Mouse (Mus musculus) neural tube, embryonic 13.5 days (tissue): ENCODE measurements around the gene Pde10a. TPM values are rescaled to one million over a fixed set of nuclear protein-coding genes. Genes with fewer than 3 reads are reported as not detected.
A peak's percentile ranks its signal among the peaks of the same experiment; 100 is the strongest.

Experiments
- ATAC-seq: fragments of 200-750 bp; cut with Nextera tagmentation; 2 replicates; pipeline ENCODE4 v1.8.0; 2017; ENCODE audit warnings: low read depth, mild to moderate bottlenecking, moderate TSS enrichment, moderate library complexity
- H3K27ac ChIP-seq: fragments of 300-500 bp; sonication (generic); replicated peaks from 2 replicates; pipeline ENCODE4 v1.5.1; 2015; ENCODE audit warnings: moderate library complexity, mild to moderate bottlenecking, inconsistent platforms
- H3K27me3 ChIP-seq: fragments of 300-500 bp; sonication (generic); 2 replicates; pipeline ENCODE4 v1.6.1; 2015; ENCODE audit warnings: mild to moderate bottlenecking, inconsistent platforms
- H3K36me3 ChIP-seq: fragments of 300-500 bp; sonication (generic); 2 replicates; pipeline ENCODE4 v1.6.1; 2015; ENCODE audit warnings: mild to moderate bottlenecking, inconsistent platforms
- H3K4me1 ChIP-seq: fragments of 300-500 bp; sonication (generic); replicated peaks from 2 replicates; pipeline ENCODE4 v1.6.1; 2015; ENCODE audit warnings: inconsistent platforms
- H3K4me2 ChIP-seq: fragments of 300-500 bp; sonication (generic); 2 replicates; pipeline ENCODE4 v1.6.1; 2015; ENCODE audit warnings: inconsistent platforms, mild to moderate bottlenecking, moderate library complexity
- H3K4me3 ChIP-seq: fragments of 300-500 bp; sonication (generic); 2 replicates; pipeline ENCODE4 v1.5.1; 2015; ENCODE audit warnings: mild to moderate bottlenecking, inconsistent platforms
- H3K9ac ChIP-seq: fragments of 300-500 bp; sonication (generic); 2 replicates; pipeline ENCODE4 v1.6.1; 2015; ENCODE audit warnings: moderate library complexity, mild to moderate bottlenecking, inconsistent platforms
- H3K9me3 ChIP-seq: fragments of 300-500 bp; sonication (generic); 2 replicates; pipeline ENCODE4 v1.6.1; 2016; ENCODE audit warnings: inconsistent platforms
- WGBS: fragments of 180-500 bp; shearing (Covaris S2); methylation state at CpG from one replicate; pipeline ENCODE4 v1.1.7; 2015; 5-methylcytosine and 5-hydroxymethylcytosine counted together
- polyA plus RNA-seq: library from polyadenylated mRNA; unstranded; fragments of >200 nt; fragmentation: Nextera tagmentation; extraction: Ambion mirVana; gene quantifications from 2 replicates; pipeline ENCODE4 v1.2.1, GENCODE M21; 2015

Pde10a gene
- polyA plus RNA-seq, 1 experiment from 2014 or later = 10.7 TPM

DNA sequence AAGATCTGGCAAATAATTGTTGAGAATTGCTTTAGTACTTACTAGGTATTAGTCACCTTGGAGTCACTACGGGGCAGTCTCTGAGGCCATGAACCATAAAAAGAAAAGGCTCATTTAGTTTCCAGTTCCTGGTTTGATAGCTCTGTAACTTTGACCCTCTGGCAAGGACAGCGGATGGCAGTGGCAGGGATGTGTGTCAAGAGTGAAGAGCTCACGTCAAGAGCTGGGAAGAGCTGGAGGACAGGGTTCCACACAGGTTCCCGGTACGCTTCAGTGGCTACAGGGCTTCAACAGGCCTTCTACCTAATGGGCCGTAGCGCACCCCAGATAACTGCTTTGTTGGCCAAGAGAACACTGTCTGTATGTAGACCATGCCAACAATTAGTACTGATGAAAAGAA is 374.0 kb downstream of the Pde10a start:
- Histone ChIP-seq H3K4me2 (no peak overlapping the region), H3K4me3 (no peak overlapping the region), H3K9me3 (no peaks in the 10 kb centered on the region), H3K9ac (no peak overlapping the region), H3K27me3 (no peaks in the 10 kb centered on the region), H3K4me1 (0 out of 2 replicates have a peak, but pooled peaks cover 11% of the 10 kb centered on the region), H3K27ac (no peak overlapping the region), H3K36me3 (peaks cover 5% of the 10 kb centered on the region; the same call in 1 of the 2 replicates)
- no peak for ATAC-seq
- WGBS = 86% methylated on average over 7 of the region's 7 CpGs

DNA sequence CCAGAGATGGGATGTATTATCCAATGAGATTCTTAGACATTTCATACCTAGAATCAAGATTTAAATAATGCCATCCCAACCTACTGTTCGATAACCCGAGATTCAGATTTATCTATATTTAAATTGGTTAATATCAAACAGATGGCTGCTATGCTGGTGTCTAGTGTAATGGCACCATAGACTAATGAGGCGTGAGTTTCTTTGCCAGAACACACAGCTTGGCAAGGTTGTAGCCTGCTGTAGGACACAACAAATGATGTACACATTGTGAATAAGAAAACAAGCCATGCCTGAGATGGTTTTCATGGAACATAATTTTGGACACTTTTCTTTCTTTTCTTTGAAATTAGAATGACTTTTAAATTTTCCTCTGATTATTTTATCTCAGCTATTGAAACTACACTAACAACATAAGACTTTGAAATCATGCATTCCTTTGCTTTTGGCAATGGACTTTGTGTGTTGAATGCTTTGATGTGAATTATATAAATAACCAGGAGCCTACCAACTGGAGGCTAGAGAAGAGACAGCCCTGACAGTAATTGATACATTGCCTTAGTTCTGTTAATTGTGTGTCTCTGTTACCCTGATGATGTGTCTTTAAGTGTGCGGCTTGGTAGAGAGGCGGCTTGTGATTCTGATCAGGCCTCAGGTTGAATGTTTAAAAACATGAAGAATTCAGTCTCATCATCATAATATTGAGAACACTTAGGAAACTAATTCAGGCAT is 378.5 kb downstream of the Pde10a start:
- 78% methylated on average over 5 of the region's 5 CpGs for WGBS
- no peak overlapping the region for H3K9ac ChIP-seq
- H3K27me3 ChIP-seq = no peaks in the 10 kb centered on the region

DNA sequence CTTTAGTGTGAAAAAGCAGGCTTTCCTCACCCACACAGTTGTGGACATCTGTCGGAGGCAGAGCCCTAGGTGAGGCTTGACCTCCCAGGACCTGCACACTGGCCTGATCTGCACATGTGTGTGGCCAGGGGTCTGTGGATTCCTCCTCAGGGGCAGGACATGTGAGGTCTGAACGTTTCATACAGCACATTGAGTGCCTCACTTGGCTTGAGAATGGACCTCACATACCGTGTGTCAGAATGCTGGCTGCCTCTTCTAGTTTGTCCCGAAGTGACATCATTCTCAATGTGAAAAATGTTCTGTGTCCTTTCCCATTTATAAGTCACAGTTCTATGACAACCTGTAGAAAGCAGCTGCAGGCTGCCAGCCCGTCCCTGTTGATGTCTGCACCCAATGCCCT is 385.4 kb downstream of the Pde10a start:
- no peak for ATAC-seq

More for the DNA sequence above, 378.5 kb downstream of the Pde10a start:
- Histone ChIP-seq H3K9me3 (no peaks in the 10 kb centered on the region), H3K36me3 (peaks cover 5% of the 10 kb centered on the region; the same call in 1 of the 2 replicates), H3K4me2 (no peak overlapping the region), H3K4me1 (peaks cover 4% of the 10 kb centered on the region; the same call in 1 of the 2 replicates), H3K27ac (no peak overlapping the region), H3K4me3 (no peak overlapping the region)
- ATAC-seq = no peak

DNA sequence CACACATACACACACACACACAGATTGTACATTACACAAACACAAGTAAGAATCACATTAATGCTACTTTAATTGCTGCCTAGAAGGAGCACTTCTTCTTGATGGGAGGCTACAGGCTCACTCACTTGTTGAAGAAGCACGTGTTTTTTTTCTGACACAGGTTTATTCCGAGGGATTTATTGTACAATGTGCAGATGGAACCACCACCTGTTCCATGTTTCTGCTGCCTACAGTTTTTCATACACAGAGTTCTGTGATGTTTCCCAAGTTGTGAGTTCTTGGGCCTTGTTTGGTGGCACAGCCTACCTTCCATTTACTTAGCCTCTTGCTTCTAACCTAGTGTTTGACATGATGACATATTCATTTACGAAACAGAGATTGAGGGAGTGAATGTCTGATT is 387.8 kb downstream of the Pde10a start:
- Histone ChIP-seq H3K9ac (no peak overlapping the region), H3K27ac (no peak overlapping the region), H3K27me3 (no peaks in the 10 kb centered on the region), H3K4me2 (no peak overlapping the region), H3K4me3 (no peak overlapping the region), H3K36me3 (no peaks in the 10 kb centered on the region), H3K4me1 (no peaks in the 10 kb centered on the region), H3K9me3 (no peaks in the 10 kb centered on the region)
- no peak for ATAC-seq
- WGBS = 85% methylated on average over 3 of the region's 3 CpGs

More for the DNA sequence above, 385.4 kb downstream of the Pde10a start:
- H3K36me3 ChIP-seq = no peaks in the 10 kb centered on the region
- WGBS = 71% methylated on average over 5 of the region's 5 CpGs
- H3K9ac ChIP-seq = no peak overlapping the region
- H3K27me3 ChIP-seq = no peaks in the 10 kb centered on the region
- peaks cover 2% of the 10 kb centered on the region; the same call in 1 of the 2 replicates for H3K4me1 ChIP-seq
- no peak overlapping the region for H3K4me3 ChIP-seq
- H3K4me2 ChIP-seq = no peak overlapping the region
- no peak overlapping the region for H3K27ac ChIP-seq
- H3K9me3 ChIP-seq = no peaks in the 10 kb centered on the region

DNA sequence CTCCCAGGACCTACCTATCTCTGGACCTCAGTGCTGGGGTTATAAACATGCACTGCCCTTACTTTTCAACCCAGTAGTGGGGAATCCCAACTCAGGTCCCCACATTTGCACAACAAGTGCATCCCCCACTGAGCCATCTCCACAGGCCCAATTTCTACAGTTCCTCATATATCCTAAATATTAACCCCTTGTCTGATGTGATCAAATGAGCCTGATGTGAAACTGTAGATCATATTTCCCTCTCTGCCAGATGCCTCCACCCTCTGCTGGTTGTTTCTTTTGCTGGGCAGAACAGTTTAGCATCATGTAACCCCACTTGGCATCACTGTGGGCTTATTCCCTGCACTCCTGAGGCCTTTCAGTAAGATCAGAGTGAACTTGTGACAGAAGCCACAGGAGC is 390.5 kb downstream of the Pde10a start:
- no peaks in the 10 kb centered on the region for H3K36me3 ChIP-seq
- no peaks in the 10 kb centered on the region for H3K27me3 ChIP-seq
- H3K9ac ChIP-seq = no peak overlapping the region
- no peak; the same call in 1 of the 2 replicates for ATAC-seq
- H3K4me3 ChIP-seq = no peak overlapping the region
- H3K9me3 ChIP-seq = no peaks in the 10 kb centered on the region
- no peak overlapping the region for H3K27ac ChIP-seq
- H3K4me1 ChIP-seq = peaks cover 6% of the 10 kb centered on the region; the same call in 1 of the 2 replicates
- no peak overlapping the region for H3K4me2 ChIP-seq

DNA sequence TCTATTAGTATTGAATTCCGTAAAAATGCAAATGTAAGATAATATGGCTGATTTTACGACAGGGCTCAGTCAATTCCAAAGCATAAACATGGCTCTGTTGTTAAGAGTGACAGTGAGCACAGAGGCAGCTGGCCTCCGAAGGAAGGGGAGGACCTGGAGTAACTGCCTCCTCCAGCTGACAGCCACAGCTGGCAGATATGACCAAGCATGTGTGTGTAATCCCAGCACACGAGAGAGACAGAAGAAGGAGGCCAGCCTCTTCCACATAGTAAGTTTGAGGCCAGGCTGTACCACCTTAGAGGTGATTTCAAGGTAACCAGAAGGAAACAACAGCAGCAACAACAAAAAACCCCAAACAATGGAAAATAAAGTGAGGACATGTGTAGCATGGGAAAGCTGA is 397.9 kb downstream of the Pde10a start:
- WGBS = 34% methylated on average over 4 of the region's 4 CpGs
- no peak for ATAC-seq
- no peaks in the 10 kb centered on the region for H3K36me3 ChIP-seq

DNA sequence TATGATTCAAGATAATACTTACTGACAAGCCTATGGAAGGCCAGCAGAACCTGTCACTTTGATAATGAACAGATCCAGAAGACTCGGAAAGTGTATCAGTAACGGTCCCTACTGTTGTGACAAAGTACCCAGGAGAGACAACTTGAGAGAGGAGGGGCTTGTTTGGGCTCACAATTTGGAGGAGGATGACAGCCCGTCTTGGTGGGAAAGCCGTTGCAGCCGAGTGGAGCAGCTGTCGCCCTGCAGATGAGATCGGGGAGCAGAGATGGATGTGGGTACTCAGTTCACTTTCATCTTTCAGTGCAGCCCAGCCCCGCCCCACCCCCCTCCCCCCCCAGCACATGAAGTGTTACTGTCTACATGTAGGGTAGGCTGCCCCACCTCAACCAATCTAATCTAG is 398.6 kb downstream of the Pde10a start:
- Histone ChIP-seq H3K9me3 (no peaks in the 10 kb centered on the region), H3K4me3 (no peak overlapping the region), H3K27ac (no peak overlapping the region), H3K4me1 (peaks cover 50% of the 10 kb centered on the region), H3K4me2 (no peak overlapping the region), H3K27me3 (no peaks in the 10 kb centered on the region), H3K36me3 (no peaks in the 10 kb centered on the region), H3K9ac (no peak overlapping the region)
- 58% methylated on average over 8 of the region's 8 CpGs for WGBS
- no peak for ATAC-seq

More for the DNA sequence above, 397.9 kb downstream of the Pde10a start:
- no peak overlapping the region for H3K27ac ChIP-seq
- no peak overlapping the region for H3K4me2 ChIP-seq
- H3K9me3 ChIP-seq = no peaks in the 10 kb centered on the region
- no peak overlapping the region for H3K9ac ChIP-seq
- no peak overlapping the region for H3K4me3 ChIP-seq
- peaks cover 44% of the 10 kb centered on the region for H3K4me1 ChIP-seq
- H3K27me3 ChIP-seq = no peaks in the 10 kb centered on the region

DNA sequence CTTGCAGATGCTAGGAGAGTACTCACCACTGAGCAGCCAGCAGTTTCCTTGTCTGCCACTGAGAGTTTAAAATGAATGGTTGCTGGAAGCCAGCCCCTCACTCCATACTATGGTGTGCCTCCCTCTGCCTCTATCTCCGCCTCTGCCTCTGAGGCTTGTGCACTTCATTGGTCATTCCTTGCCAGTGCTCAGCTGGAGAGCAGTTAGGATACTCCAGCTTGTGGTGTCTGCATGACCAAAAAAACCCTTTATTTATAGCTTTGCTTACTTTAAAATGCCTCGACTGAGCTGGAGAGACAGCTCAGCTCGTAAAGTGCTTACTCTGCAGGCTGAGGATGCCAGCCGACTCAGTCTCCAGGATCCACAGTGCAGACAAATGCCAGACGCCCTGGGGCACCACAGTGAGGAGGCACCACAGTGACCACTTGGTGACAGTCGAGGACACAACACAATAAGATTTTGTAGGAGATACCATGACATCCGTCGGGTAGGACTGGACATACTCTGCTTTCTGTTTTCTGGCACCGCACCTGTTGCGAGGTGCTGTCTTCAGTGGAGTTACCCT is 400.7 kb downstream of the Pde10a start:
- Histone ChIP-seq H3K27ac (no peak overlapping the region), H3K36me3 (no peaks in the 10 kb centered on the region), H3K4me3 (no peak overlapping the region), H3K9me3 (no peaks in the 10 kb centered on the region), H3K27me3 (no peaks in the 10 kb centered on the region), H3K4me1 (peaks cover 49% of the 10 kb centered on the region), H3K4me2 (no peak overlapping the region), H3K9ac (no peak overlapping the region)
- 58% methylated on average over 10 of the region's 10 CpGs for WGBS
- no peak for ATAC-seq

DNA sequence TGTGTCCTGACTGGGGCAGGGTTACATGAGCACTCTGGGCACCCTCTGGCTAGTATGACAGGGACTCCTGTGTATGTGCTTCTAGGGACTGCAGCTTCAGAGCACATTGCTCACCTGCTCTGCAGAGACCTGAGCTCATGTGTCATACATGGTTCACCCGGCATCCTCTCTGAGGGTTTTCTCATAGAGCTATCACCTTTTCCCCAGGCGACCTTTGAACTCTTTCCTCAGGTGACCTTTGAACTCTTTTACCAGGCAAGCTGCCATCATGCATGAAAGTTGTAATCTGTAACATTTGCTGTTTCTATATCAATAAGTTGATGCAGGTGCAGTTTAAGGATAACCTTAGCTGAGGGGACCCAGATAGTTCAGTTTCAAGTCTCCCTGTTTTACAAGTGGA is 403.4 kb downstream of the Pde10a start:
- Histone ChIP-seq H3K27ac (no peak overlapping the region), H3K9me3 (no peaks in the 10 kb centered on the region), H3K27me3 (no peaks in the 10 kb centered on the region), H3K4me1 (peaks cover 41% of the 10 kb centered on the region), H3K4me3 (no peak overlapping the region), H3K9ac (no peak overlapping the region), H3K36me3 (no peaks in the 10 kb centered on the region; the same call in 1 of the 2 replicates), H3K4me2 (no peak overlapping the region)
- 63% methylated on average over 2 of the region's 2 CpGs for WGBS
- no peak for ATAC-seq

DNA sequence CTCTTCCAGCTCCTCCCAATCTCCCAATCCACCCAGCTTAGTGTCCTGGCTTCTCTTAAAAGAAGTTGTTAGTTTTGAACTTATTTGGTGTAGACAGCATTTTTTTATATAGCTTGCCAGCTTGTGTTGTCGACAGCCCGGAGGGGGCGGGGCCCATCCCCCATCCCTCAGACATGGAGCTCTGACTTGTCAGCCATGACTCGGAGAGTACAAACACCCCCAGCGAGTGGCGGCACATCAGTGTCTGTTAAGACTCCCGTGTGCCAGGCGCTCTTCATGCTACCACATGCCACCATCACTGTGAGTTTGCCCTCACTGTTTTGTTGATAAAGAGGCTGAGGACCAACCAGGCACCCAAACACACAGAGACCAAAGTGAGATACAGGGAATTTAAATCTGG is 404.5 kb downstream of the Pde10a start:
- Histone ChIP-seq H3K9ac (no peak overlapping the region), H3K27ac (no peak overlapping the region), H3K27me3 (no peaks in the 10 kb centered on the region), H3K4me1 (peaks cover 37% of the 10 kb centered on the region), H3K36me3 (no peaks in the 10 kb centered on the region; the same call in 1 of the 2 replicates), H3K4me3 (no peak overlapping the region), H3K9me3 (no peaks in the 10 kb centered on the region), H3K4me2 (no peak overlapping the region)
- ATAC-seq = no peak
- 55% methylated on average over 8 of the region's 8 CpGs for WGBS

DNA sequence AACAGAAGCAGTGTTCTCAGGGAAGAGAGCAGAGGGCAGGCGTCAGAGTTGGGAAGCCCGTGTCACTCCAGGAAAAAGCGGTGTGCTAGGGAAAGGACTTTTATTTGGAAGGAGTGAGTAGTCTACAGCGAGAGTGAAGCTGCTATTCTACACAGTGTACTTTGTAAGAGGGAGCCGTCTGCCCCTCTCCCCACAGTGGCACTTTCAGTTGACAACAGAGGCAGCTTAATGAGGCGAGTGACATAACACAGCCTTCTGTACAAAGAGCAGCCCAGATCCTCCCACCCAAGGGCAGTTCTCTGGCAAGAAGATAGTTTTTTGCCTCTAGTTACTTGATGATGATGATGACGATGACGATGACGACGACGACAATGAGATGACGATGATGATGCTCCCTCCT is 410.4 kb downstream of the Pde10a start:
- WGBS = 33% methylated on average over 12 of the region's 12 CpGs
- Histone ChIP-seq H3K4me3 (no peak overlapping the region), H3K36me3 (no peaks in the 10 kb centered on the region; the same call in 1 of the 2 replicates), H3K27ac (no peak overlapping the region), H3K4me2 (no peak overlapping the region), H3K4me1 (no peaks in the 10 kb centered on the region; the same call in 1 of the 2 replicates), H3K27me3 (no peaks in the 10 kb centered on the region), H3K9me3 (no peaks in the 10 kb centered on the region), H3K9ac (no peak overlapping the region)
- peak; percentile 75; the same call in 1 of the 2 replicates for ATAC-seq

DNA sequence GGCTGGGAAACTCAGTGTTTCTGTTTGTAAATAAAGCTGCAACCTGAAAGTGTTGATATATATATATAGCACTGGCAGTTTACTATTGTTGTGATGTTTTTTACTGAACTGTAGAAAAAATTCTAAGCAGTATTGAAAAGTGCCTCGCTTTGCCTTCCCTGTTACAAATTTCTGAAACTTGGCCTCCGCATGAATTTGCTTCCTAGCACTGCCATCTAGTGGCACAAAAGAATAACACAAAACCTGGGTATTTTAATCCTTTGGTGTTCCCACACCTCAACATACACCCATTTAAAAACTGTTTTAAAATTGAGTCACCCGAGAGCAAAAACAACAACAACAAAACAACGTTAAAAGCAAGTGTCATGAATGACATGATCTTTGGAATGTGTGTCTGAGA is 411.4 kb downstream of the Pde10a start:
- no peaks in the 10 kb centered on the region; the same call in 1 of the 2 replicates for H3K4me1 ChIP-seq
- no peak overlapping the region for H3K9ac ChIP-seq
- no peaks in the 10 kb centered on the region for H3K9me3 ChIP-seq
- no peaks in the 10 kb centered on the region for H3K27me3 ChIP-seq
- no peaks in the 10 kb centered on the region; the same call in 1 of the 2 replicates for H3K36me3 ChIP-seq
- no peak overlapping the region for H3K4me3 ChIP-seq
- no peak overlapping the region for H3K4me2 ChIP-seq
- ATAC-seq = no peak; the same call in 1 of the 2 replicates
- no peak overlapping the region for H3K27ac ChIP-seq
- WGBS = 5% methylated on average over 4 of the region's 4 CpGs
